Mouse (Mus musculus) pancreas, adult 10 weeks (tissue): ENCODE measurements around the gene Nkx1-2. TPM values are rescaled to one million over a fixed set of nuclear protein-coding genes. Genes with fewer than 3 reads are reported as not detected.

ENCODE experiments used
- polyA plus RNA-seq: library from polyadenylated mRNA; stranded (reverse); fragments of 350-450 nt; fragmentation: Illumina TruSeq; extraction: RNeasy Lipid Tissue Mini Kit (QIAGEN cat#74804); gene quantifications from one replicate; pipeline ENCODE4 v1.2.3, GENCODE M21; 2015; ENCODE audit warnings: low read depth, low replicate concordance; ENCODE audit not compliant: insufficient read depth

Nkx1-2 gene
- not detected for polyA plus RNA-seq

GRCm38 (mm10) chr7:132599071-132599975 lies at the start of gene Nkx1-2:
TSS of gene Nkx1-2 (minus strand) at chr7:132599637.

GRCm38 (mm10) chr7:132610468-132611318 lies 11.3 kb upstream of the Nkx1-2 start, which contains the start of gene Lhpp:
TSS of gene Lhpp (plus strand) at chr7:132610638.

GRCm38 (mm10) chr7:132576116-132576650 lies 23.3 kb downstream of the Nkx1-2 start, which contains the start of gene Oat:
TSS of gene Oat (minus strand) at chr7:132576398.

Other genes with a start within 250 kb of the Nkx1-2 start
- 21.2 TPM for gene Oat, start 23.2 kb downstream of the Nkx1-2 start, polyA plus RNA-seq
- 1.8 TPM for gene Lhpp, start 11.0 kb upstream of the Nkx1-2 start, polyA plus RNA-seq
- 4.8 TPM for gene Fam53b, start 214.2 kb upstream of the Nkx1-2 start, polyA plus RNA-seq